Mouse (Mus musculus) left cerebral cortex, postnatal 25 days (tissue): ENCODE measurements around the gene Gse1. TPM values are rescaled to one million over a fixed set of nuclear protein-coding genes. Genes with fewer than 3 reads are reported as not detected.
A peak's percentile ranks its signal among the peaks of the same experiment; 100 is the strongest.
"Not testable (repeated sequence)": the region's sequence is repeated elsewhere in the genome, so short reads cannot be mapped to it uniquely, and the experiment has no call there.

Experiments used
- DNase-seq, 2 experiments: peaks; one replicate each; pipeline ENCODE4 v3.0.0; 2022; ENCODE audit warnings: low spot score in 2 of 2, mixed read lengths in 1 of 2
- intact Hi-C: fragments of 180-260 bp; cut with DNase I; formaldehyde crosslinking; loops from one replicate; pipeline ENCODE4 v1.15.1; 2025
- total RNA-seq, 2 experiments: library from RNA; stranded (reverse); gene quantifications; 2 replicates each; pipeline ENCODE4 v1.2.3; 2021

The Gse1 gene
- total RNA-seq, 2 experiments from 2014 or later: 74.2 to 79.4 TPM

GRCm38 (mm10) chr8:120334261-120334660, 106.0 kb downstream of the Gse1 start:
- DNase-seq: not testable (repeated sequence)

GRCm38 (mm10) chr8:120334878-120335261, 106.6 kb downstream of the Gse1 start:
- DNase-seq: no peak
- intact Hi-C loops: no loop called here

More at GRCm38 (mm10) chr8:120334261-120334660, 106.0 kb downstream of the Gse1 start:
- intact Hi-C loops: not testable (repeated sequence)

- intact Hi-C loops: no loop called here
- DNase-seq: no peak
These were observed 107.2 kb downstream of the Gse1 start for GRCm38 (mm10) chr8:120335262-120336086.

GRCm38 (mm10) chr8:120336087-120336380, 107.8 kb downstream of the Gse1 start:
- DNase-seq: no peak
- intact Hi-C loops: no loop called here

- intact Hi-C loops: no loop called here
- DNase-seq: no peak
These were observed 108.8 kb downstream of the Gse1 start for GRCm38 (mm10) chr8:120336909-120337555.

GRCm38 (mm10) chr8:120337627-120338026, 109.4 kb downstream of the Gse1 start:
- intact Hi-C loops: no loop called here
- no peak for DNase-seq

GRCm38 (mm10) chr8:120338678-120339077, 110.4 kb downstream of the Gse1 start:
- intact Hi-C loops: no loop called here
- peak in 1 of 2 experiments; percentile 30 for DNase-seq

- intact Hi-C loops: no loop called here
- no peak for DNase-seq
These were observed 111.5 kb downstream of the Gse1 start for GRCm38 (mm10) chr8:120339743-120340142.

- DNase-seq: no peak
- intact Hi-C loops: no loop called here
These were observed 112.9 kb downstream of the Gse1 start for GRCm38 (mm10) chr8:120341124-120341523.

GRCm38 (mm10) chr8:120342847-120343548, 114.7 kb downstream of the Gse1 start:
- no peak for DNase-seq
- intact Hi-C loops: no loop called here

GRCm38 (mm10) chr8:120343582-120343981, 115.3 kb downstream of the Gse1 start:
- no peak for DNase-seq
- intact Hi-C loops: no loop called here

- DNase-seq: no peak
- intact Hi-C loops: no loop called here
These were observed 115.9 kb downstream of the Gse1 start for GRCm38 (mm10) chr8:120344166-120344565.

GRCm38 (mm10) chr8:120344583-120344982, 116.3 kb downstream of the Gse1 start:
- intact Hi-C loops: no loop called here
- no peak for DNase-seq

GRCm38 (mm10) chr8:120347734-120348341, 119.6 kb downstream of the Gse1 start:
- intact Hi-C loops: no loop called here
- DNase-seq: peak in 1 of 2 experiments; percentile 24

- intact Hi-C loops: no loop called here
- no peak for DNase-seq
These were observed 120.7 kb downstream of the Gse1 start for GRCm38 (mm10) chr8:120348922-120349321.

- DNase-seq: peak in 1 of 2 experiments; percentile 19
- intact Hi-C loops: loop anchor here (1.0 kb wide), 1 partner anchor 31 kb away; no protein-coding TSS in a partner anchor
These were observed 123.2 kb downstream of the Gse1 start for GRCm38 (mm10) chr8:120351332-120352071.

- intact Hi-C loops: loop anchor here (1.0 kb wide), 1 partner anchor 30 kb away; no protein-coding TSS in a partner anchor
- peak; percentile 75 to 95 for DNase-seq
These were observed 123.8 kb downstream of the Gse1 start for GRCm38 (mm10) chr8:120352096-120352495.

GRCm38 (mm10) chr8:120356067-120356466, 127.8 kb downstream of the Gse1 start:
- DNase-seq: no peak
- intact Hi-C loops: no loop called here

- intact Hi-C loops: no loop called here
- DNase-seq: no peak
These were observed 129.2 kb downstream of the Gse1 start for GRCm38 (mm10) chr8:120357504-120357903.
